Mouse (Mus musculus) myocyte (in vitro differentiated cells): ENCODE measurements around the gene Smu1.

Experiments
- CEBPB ChIP-seq: IDR thresholded peaks from 2 replicates; pipeline ENCODE4 v1.6.1; 2011; ENCODE audit warnings: mild to moderate bottlenecking, moderate library complexity; ENCODE audit not compliant: poor library complexity, insufficient read depth, severe bottlenecking
- E2F4 ChIP-seq: IDR thresholded peaks from one replicate; pipeline ENCODE4 v1.6.1; 2011; ENCODE audit warnings: mild to moderate bottlenecking, control low read depth, moderate library complexity; ENCODE audit not compliant: insufficient read depth
- MAX ChIP-seq: IDR thresholded peaks from one replicate; pipeline ENCODE4 v1.6.1; 2011; ENCODE audit warnings: low read depth, mild to moderate bottlenecking, control low read depth
- MYOG ChIP-seq, 3 experiments: IDR thresholded peaks; one replicate each; pipeline ENCODE4 v1.6.1; 2011; ENCODE audit warnings: control low read depth in 2 of 3, low read depth in 2 of 3, mild to moderate bottlenecking in 2 of 3; ENCODE audit not compliant: insufficient read length in 2 of 3, control insufficient read depth in 1 of 3, insufficient read depth in 1 of 3
- POLR2A ChIP-seq: IDR thresholded peaks from one replicate; pipeline ENCODE4 v1.6.1; 2011; ENCODE audit warnings: low read depth, mild to moderate bottlenecking, control low read depth, moderate library complexity; ENCODE audit not compliant: insufficient read length
- POLR2AphosphoS2 ChIP-seq: IDR thresholded peaks from one replicate; pipeline ENCODE4 v1.6.1; 2011; ENCODE audit warnings: low read depth, control low read depth; ENCODE audit not compliant: insufficient read length
- REST ChIP-seq: IDR thresholded peaks from one replicate; pipeline ENCODE4 v1.6.1; 2011; ENCODE audit warnings: mild to moderate bottlenecking, control low read depth, moderate library complexity; ENCODE audit not compliant: insufficient read depth, insufficient read length
- SRF ChIP-seq: IDR thresholded peaks from one replicate; pipeline ENCODE4 v1.6.1; 2011; ENCODE audit warnings: low read depth; ENCODE audit not compliant: control insufficient read depth, insufficient read length
- TCF12 ChIP-seq: IDR thresholded peaks from one replicate; pipeline ENCODE4 v1.6.1; 2011; ENCODE audit warnings: mild to moderate bottlenecking, control low read depth; ENCODE audit not compliant: poor library complexity, insufficient read depth, severe bottlenecking
- USF1 ChIP-seq: IDR thresholded peaks from one replicate; pipeline ENCODE4 v1.6.1; 2011; ENCODE audit warnings: low read depth, mild to moderate bottlenecking, control low read depth, moderate library complexity

DNA sequence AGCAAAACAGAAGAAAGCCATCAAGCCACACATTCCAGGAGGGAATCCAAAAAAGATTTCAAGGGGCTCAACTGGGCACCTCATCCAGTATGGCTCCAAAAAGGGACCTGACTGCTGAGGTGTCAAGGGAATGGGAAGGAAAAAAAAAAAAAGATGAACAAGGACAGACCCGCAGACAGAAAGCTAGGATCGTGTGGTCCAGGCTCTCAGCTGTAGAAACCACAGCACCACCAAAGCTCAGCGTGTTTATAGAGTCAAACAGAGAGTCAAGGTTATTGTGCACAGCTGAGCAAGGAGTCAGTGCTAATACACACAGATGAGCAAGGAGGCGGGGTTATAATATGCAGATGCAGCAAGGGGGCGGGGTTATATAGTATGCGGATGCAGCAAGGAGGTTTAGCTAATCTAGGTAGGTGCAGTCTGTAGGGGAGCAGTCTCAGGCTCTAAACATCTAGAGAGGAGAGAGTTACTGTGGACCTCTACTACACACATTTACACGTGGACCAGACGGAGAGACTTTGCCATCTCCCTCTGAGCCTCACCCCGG, 28.0 kb upstream of the Smu1 start:
- TF ChIP-seq POLR2AphosphoS2, result no peak
- no peak for TF ChIP-seq POLR2A
- no peak for TF ChIP-seq CEBPB
- TF ChIP-seq SRF, result no peak
- no peak for TF ChIP-seq MAX
- TF ChIP-seq REST, result no peak
- no peak for TF ChIP-seq TCF12
- TF ChIP-seq E2F4, result no peak
- TF ChIP-seq USF1, result no peak
- no peak for TF ChIP-seq MYOG (IDR thresholded peaks at IDR 0.05; ENCODE audit: control insufficient read depth in 1 of 3, insufficient read depth in 1 of 3, insufficient read length in 2 of 3, low read depth in 2 of 3)
